Mouse (Mus musculus) C2C12 (cell line): ENCODE data around the gene Hes3.

ENCODE experiments used
- CEBPB ChIP-seq: IDR thresholded peaks from one replicate; pipeline ENCODE4 v1.6.1; 2011; ENCODE audit warnings: low read depth, mild to moderate bottlenecking, control low read depth, moderate library complexity
- CTCF ChIP-seq: IDR thresholded peaks from one replicate; pipeline ENCODE4 v1.5.1; 2011; ENCODE audit not compliant: control insufficient read depth, insufficient read depth, insufficient read length
- FOSL1 ChIP-seq: IDR thresholded peaks from one replicate; pipeline ENCODE4 v1.8.0; 2011; ENCODE audit warnings: mild to moderate bottlenecking, low read length; ENCODE audit not compliant: poor library complexity, insufficient read depth, severe bottlenecking
- MAX ChIP-seq: IDR thresholded peaks from one replicate; pipeline ENCODE4 v1.6.1; 2011; ENCODE audit warnings: mild to moderate bottlenecking, control low read depth
- MYOD1 ChIP-seq: IDR thresholded peaks from one replicate; pipeline ENCODE4 v1.6.1; 2011; ENCODE audit warnings: low read depth; ENCODE audit not compliant: control insufficient read depth, insufficient read length
- MYOG ChIP-seq: IDR thresholded peaks from one replicate; pipeline ENCODE4 v1.6.1; 2011; ENCODE audit not compliant: control insufficient read depth, insufficient read length; ENCODE audit errors: extremely low read depth
- USF1 ChIP-seq: IDR thresholded peaks from one replicate; pipeline ENCODE4 v1.6.1; 2011; ENCODE audit warnings: low read depth, mild to moderate bottlenecking, control low read depth, moderate library complexity

GRCm38 (mm10) chr4:152298836-152299235 lies 7.4 kb upstream of the Hes3 start:
- TF ChIP-seq CTCF (no peak), MAX (no peak), USF1 (no peak), MYOG (no peak), MYOD1 (no peak), CEBPB (no peak), FOSL1 (no peak)
